Comparison of ENCODE assay signal across 11 mouse cellular contexts in genomic region chr7:44572213-44572701, GRCm38 (mm10). TPM values are rescaled to one million over a fixed set of nuclear protein-coding genes. Genes with fewer than 3 reads are reported as not detected.
DNase-seq lines count a peak whose midpoint lies in the region; ATAC-seq and TF ChIP-seq lines count a peak whose summit lies in the region.
"Had no signal": no experiment of that assay in that cellular context is flagged by ENCODE, and none has a peak within 500 bp of the region (broad histone marks: within the 10 kb centered on the region; RNA-seq: fewer than 3 reads in every experiment).

Napsa (plus strand) TSS chr7:44572380.

- 13% methylated on average over 7 of the region's 7 CpGs for WGBS in liver, embryonic 15.5 days (ENCODE audit: insufficient replicate concordance)
- 31% methylated on average over 7 of the region's 7 CpGs for WGBS in liver, embryonic 12.5 days (ENCODE audit: insufficient replicate concordance)
- 34% methylated on average over 7 of the region's 7 CpGs for WGBS in kidney, embryonic 15.5 days

- intact Hi-C loops in gastrocnemius, adult 2 months (cut with DNase I), result no loop called here

- peaks cover 5% of the 10 kb centered on the region; the same call in 1 of the 2 replicates for H3K27me3 ChIP-seq in liver, embryonic 15.5 days
- H3K27me3 ChIP-seq in liver, embryonic 12.5 days (replicated peaks), result peaks cover 27% of the 10 kb centered on the region
- peaks cover 10% of the 10 kb centered on the region for H3K27me3 ChIP-seq in kidney, embryonic 15.5 days

- TF ChIP-seq CTCF in gastrocnemius, adult 2 months (IDR thresholded peaks at IDR 0.05), result no peak

- ATAC-seq in liver, embryonic 15.5 days (ENCODE audit: insufficient read depth), result peak; percentile 15; the same call in 1 of the 2 replicates
- ATAC-seq in liver, embryonic 12.5 days, result no peak
- peak; percentile 84 for ATAC-seq in kidney, embryonic 15.5 days (replicated peaks; ENCODE audit: low FRiP score)
- ATAC-seq: forebrain, postnatal 0 days had no signal

- H3K4me2 ChIP-seq in liver, embryonic 15.5 days, result no peak within 1 kb of the TSS; the same call in 1 of the 2 replicates
- no peak within 1 kb of the TSS for H3K4me2 ChIP-seq in liver, embryonic 12.5 days
- 0 out of 2 replicates have a peak within 1 kb of the TSS, but pooled peaks have one; percentile 0 for H3K4me2 ChIP-seq in kidney, embryonic 15.5 days

- no peaks in the 10 kb centered on the region for H3K4me1 ChIP-seq in liver, embryonic 15.5 days (replicated peaks)
- no peaks in the 10 kb centered on the region for H3K4me1 ChIP-seq in liver, embryonic 12.5 days
- peaks cover 4% of the 10 kb centered on the region; the same call in 1 of the 2 replicates for H3K4me1 ChIP-seq in kidney, embryonic 15.5 days
- H3K4me1 ChIP-seq: limb, embryonic 10.5 days had no signal

- H3K36me3 ChIP-seq in liver, embryonic 15.5 days (replicated peaks), result no peaks in the 10 kb centered on the region
- no peaks in the 10 kb centered on the region for H3K36me3 ChIP-seq in liver, embryonic 12.5 days
- H3K36me3 ChIP-seq in kidney, embryonic 15.5 days, result no peaks in the 10 kb centered on the region
- H3K36me3 ChIP-seq: limb, embryonic 10.5 days had no signal

- no peaks in the 10 kb centered on the region for H3K9me3 ChIP-seq in liver, embryonic 15.5 days (replicated peaks)
- H3K9me3 ChIP-seq in liver, embryonic 12.5 days (replicated peaks), result no peaks in the 10 kb centered on the region
- no peaks in the 10 kb centered on the region for H3K9me3 ChIP-seq in kidney, embryonic 15.5 days (replicated peaks)
- H3K9me3 ChIP-seq: limb, embryonic 10.5 days had no signal

- peak; percentile 87 for DNase-seq in lung, postnatal 36 days
- DNase-seq in spleen, postnatal 4 days (ENCODE audit: low spot score in 2 of 2), result peak; percentile 70 to 77
- no peak for DNase-seq in gastrocnemius, adult 2 months
- no peak for DNase-seq in frontal cortex, postnatal 36 days (ENCODE audit: low spot score in 2 of 2)
- no peak for DNase-seq in cerebellum, postnatal 36 days
- DNase-seq: embryo, embryonic 11 days; forebrain, postnatal 0 days had no signal

- no peak within 1 kb of the TSS for H3K9ac ChIP-seq in liver, embryonic 15.5 days
- H3K9ac ChIP-seq in liver, embryonic 12.5 days, result no peak within 1 kb of the TSS
- H3K9ac ChIP-seq in kidney, embryonic 15.5 days, result no peak within 1 kb of the TSS
- H3K9ac ChIP-seq: forebrain, postnatal 0 days had no signal

- 0 out of 2 replicates have a peak within 1 kb of the TSS, but pooled peaks have one; percentile 15 for H3K4me3 ChIP-seq in liver, embryonic 15.5 days (replicated peaks)
- H3K4me3 ChIP-seq in liver, embryonic 12.5 days, result no peak within 1 kb of the TSS
- no peak within 1 kb of the TSS for H3K4me3 ChIP-seq in kidney, embryonic 15.5 days (replicated peaks)
- no peak within 1 kb of the TSS for H3K4me3 ChIP-seq in gastrocnemius, adult 2 months
- H3K4me3 ChIP-seq: limb, embryonic 10.5 days had no signal

- H3K27ac ChIP-seq in liver, embryonic 15.5 days (replicated peaks), result no peak within 1 kb of the TSS
- no peak within 1 kb of the TSS; the same call in 1 of the 2 replicates for H3K27ac ChIP-seq in liver, embryonic 12.5 days
- 0 out of 2 replicates have a peak within 1 kb of the TSS, but pooled peaks have one; percentile 15 for H3K27ac ChIP-seq in kidney, embryonic 15.5 days
- no peak within 1 kb of the TSS for H3K27ac ChIP-seq in gastrocnemius, adult 2 months
- H3K27ac ChIP-seq: limb, embryonic 10.5 days had no signal

RNA-seq across cellular contexts. Expression of gene Napsa, which starts in this region (rescaled TPM):
- 13.8 and 14.2 TPM in 2 replicates for polyA plus RNA-seq in liver, embryonic 15.5 days (2015; fragmentation: Nextera tagmentation; extraction: Ambion mirVana)
- 2.5 and 3.1 TPM in 2 replicates for polyA plus RNA-seq in liver, embryonic 12.5 days (2016; fragmentation: Nextera tagmentation; extraction: Ambion mirVana)
- 30.3 and 33.2 TPM in 2 replicates for polyA plus RNA-seq in kidney, embryonic 15.5 days (2015; fragmentation: Nextera tagmentation; extraction: Ambion mirVana)
- total RNA-seq in gastrocnemius, adult 2 months (2021), result under 1 TPM in 1 of 2 experiments, not detected in 1; 0.20 TPM

Comparison
In these comparisons a context has a peak if more than half of its experiments do, and no peak if none do; other contexts are left out.
1. DNase-seq: peak in lung, postnatal 36 days (single experiment) and spleen, postnatal 4 days (2 of 2); none in gastrocnemius, adult 2 months (single experiment), frontal cortex, postnatal 36 days (0 of 2) and cerebellum, postnatal 36 days (0 of 2).